Mouse (Mus musculus): ENCODE results near the gene Crybb3.

Crybb3 gene

DNA sequence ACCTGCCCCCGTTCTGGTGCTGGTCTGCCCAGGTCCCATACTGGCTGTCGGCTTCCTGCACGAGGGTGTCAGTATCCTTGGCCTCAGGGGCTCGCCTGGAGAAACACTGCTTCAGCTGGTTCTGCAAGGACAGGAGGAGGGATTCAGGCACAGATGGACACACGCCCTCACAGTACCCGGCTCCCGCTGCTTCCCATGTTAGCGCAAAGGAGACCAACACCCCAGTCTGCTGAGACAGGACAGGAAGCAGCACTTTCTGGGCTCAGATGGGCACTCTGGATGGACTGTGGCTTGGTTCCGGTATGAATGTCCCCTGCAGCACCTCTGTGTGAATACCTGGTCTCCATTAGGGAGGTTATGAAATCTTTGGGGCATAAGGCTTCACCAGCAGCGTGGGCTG, 20.1 kb upstream of the Crybb3 start:
- DNase-seq = no peak

DNA sequence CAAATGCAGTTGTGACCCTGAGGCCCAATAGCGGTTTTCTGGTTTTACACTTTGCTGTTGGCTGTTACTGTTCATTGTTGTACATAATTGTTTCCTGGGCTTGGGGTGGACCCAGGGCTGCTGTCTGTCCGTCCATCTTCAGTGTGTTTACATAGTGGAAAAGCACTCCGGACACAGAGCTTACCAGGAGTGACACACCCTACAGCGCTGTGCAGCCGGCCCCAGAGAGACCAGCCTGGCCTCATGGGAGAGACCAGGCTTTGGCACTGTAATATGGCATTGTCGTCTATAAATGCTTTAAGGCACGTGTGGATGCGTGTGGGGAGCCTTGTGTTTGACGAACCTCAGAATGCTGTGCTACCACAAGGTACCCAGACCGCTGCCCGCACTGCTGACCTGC, 19.0 kb upstream of the Crybb3 start:
- peak; percentile 73 for DNase-seq

DNA sequence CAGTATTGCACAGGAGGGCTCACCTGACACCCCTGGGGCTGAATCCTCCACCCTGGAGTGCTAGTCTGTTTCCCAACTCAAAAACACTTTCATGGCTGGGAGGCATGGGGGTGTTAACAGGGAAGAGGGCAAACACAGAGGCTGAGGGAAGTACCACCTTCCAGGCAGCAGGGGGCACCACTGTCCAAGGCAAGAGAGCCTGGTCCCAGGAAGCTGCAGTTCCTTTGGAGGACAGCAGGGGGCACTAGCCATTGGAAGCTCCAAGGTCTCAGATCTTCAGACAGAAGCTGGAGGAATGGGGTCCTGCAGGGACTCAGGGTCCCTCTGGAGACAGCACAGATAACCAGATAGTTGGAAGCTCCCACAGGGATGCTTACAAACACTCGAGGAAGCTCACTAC, 18.2 kb upstream of the Crybb3 start:
- DNase-seq = peak; percentile 94

DNA sequence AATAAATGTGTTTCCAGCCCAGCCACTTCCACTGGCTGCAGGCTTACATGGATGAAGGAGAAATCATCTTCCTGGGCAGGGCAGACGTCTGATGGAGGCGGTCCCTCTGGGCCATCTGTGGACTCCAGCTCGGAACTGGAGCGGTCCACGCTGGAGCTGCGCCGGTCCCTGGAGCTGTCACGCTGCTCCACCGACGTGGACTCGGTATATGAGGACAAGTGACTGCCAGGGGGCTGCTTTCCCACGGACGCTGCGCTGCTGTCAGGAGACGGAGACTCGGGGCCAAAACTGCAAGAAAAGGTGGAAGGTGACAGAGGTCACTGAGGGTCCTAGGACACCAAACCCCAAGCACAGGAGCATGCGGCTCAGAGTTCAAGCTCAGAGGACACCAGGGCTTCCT, 16.2 kb upstream of the Crybb3 start:
- no peak for DNase-seq

DNA sequence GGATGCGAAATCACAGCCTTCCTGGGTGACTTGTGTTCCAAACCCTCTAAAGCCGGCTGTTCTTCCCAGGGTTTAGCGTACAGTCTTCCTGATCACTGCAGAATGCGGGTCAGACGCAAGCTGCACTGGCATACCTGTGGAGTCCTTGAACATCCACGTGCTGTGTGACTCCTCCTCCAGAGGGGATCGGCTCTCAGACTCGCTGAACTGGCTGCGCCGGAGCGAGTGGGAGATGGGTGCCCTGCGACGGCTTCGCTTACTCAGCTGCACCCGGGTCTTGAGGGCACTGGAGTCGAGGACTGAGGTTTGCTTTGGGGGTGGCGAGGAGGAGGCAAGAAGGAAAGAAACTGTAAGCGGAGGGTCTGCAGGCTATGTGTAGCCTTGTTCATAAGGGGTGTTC, 14.1 kb upstream of the Crybb3 start:
- DNase-seq = peak; percentile 42

DNA sequence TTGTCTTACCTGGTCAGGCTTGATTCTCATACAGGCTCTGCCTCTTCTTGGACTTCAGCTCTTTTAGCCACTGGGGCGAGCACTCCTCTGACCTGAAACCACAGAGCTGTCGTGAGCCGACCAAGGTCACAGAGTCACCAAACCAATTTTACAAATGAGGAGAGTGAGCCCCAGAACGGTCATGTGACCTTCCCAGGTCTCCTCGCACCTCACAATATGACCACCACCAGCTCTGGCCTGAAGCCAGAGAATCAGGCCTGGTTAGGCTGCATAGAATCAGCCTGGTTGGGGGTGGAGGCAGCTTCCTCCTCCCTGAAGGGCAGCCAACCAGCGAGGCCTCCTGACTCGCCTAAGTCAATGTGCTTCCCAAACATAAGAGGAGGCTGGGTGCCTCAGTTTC, 11.0 kb upstream of the Crybb3 start:
- DNase-seq = no peak

DNA sequence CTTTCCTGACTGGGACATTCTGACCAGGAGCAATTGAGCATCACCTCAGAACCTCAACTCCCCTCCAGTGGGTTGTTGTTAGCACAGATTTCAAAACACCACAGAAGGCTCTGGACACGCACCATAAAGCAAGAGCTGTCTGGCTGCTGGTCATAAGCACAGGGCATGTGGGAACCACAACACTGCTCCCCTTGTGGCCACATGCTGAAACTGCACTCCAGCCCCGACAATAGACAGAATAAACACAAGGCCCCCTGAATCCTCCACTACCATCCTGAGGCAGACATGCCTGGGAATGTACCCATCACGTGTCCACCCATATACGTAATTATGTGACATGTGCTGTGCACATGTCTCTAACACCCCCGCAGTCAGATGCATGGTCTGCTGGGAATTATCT, 9.8 kb upstream of the Crybb3 start:
- peak; percentile 61 for DNase-seq

DNA sequence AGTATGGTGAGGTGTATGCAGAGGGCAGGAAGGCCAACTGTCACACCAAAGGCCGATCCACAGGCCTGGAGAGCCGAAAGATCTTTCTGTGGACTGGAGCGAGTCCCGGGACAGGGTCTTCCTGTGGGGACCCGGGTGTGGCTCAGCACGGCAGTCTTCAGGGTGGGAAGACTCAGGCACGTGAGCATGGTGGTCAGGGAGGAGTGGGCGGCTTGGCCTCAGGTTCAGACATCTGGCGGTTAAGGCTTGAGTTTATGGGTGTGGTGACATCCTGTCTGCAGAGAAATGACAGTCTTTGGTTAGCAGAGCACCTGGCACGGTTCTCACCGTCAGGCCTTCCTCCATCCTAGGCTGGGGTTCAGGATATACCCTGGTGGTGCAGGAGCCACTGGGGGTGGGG, 9.4 kb upstream of the Crybb3 start:
- no peak for DNase-seq

DNA sequence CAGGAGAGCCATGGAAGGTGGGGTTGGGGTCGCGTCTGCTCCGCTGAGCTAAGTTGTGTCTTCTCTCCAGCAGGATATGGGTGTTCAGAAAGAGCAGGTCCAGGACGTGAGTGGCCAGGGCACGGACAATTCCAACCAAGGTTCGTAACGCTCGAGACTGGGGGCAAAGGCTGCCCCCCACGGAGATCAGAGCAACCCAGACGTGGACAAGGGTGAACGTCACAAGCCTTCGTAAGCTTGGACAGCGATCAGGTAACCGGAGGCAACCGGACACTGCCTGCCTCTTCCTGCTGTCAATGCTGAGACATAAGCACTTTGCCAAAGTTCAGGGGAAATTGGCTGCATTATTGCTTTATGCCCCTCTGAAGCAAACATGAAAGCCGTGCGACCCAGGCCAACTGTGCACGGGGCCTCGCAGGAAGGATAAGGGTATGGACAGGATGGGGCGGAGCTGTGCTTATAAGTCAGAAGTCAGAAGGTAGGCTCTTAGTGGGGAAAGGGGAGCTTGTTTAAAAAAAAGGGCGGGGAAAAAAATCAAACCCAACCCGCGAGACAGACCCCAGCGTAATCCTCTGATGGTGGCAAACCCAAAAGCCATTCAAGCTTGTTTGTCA, 8.8 kb upstream of the Crybb3 start:
- DNase-seq = no peak

DNA sequence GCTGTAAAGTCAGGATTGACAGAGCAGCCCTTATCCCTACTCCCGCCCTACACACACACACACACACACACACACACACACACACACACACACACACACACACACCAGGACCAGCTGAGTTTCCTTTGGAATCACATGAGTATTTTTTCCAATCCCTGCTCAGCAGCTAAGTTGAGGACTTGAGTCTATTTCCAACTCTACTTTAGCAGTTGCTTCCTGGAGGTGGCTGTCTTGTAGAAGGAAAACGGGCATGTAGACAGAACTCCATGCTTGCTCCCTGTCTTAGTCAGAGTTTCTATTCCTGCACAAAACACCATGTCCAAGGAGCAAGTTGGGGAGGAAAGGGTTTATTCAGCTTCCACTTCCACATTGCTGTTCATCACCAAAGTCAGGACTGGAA, 6.1 kb upstream of the Crybb3 start:
- no peak for DNase-seq

DNA sequence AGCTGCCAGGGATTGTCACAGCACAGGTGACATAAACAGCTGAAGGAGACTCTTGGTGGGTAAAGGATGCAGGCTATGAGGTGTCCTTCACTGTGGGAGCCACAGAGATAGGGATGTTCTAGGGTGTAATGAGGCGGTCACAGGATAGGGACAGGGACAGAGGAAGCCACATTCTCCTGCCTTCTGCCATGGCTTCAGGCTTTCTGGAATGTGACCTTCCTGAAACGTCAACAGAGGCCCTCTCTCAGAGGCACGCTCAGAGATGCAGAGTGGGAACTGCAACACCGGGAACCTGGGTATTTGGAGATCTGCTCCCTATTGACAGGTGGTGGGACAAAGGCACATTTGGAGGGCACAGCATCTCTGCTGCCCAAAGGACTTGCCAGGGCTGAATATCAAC, 5.6 kb upstream of the Crybb3 start:
- DNase-seq = no peak

DNA sequence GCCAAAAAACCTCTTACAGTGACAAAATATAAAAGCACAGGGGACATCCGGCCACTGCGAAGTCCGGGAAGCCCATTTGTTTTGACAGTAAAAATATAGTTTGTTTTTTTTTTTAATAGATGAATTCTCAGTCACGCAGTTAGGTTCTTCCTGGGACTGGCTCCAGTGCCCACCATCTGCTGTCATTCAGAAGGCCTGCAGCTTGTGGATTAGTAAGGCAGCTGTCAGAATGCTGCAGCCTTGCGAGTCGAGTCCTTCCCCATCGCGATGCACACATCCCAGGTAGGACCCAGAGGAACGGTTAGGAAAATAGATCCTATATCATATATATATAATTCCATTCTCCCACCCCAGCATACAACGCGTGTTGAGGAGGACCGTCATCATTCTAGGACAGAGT, 5.1 kb upstream of the Crybb3 start:
- no peak for DNase-seq

DNA sequence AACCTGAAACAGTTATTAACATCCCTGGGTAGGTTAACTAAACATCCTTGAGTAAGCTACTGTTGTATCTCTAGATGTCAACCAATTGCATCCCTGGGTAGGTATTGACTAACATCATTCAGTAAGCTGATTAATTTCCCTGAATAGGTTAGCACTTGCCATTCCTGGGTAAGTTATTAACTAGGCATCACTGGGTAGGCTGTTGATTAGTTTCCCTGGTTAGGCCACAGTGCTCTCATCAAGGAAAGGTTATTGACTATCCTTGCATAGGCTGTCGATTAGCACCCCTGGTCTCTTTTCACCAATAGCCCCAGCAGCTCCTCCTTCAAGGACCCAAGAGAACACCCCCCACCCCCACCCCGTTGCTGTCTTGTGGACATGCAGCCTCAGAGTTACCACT, 4.5 kb upstream of the Crybb3 start:
- no peak for DNase-seq

DNA sequence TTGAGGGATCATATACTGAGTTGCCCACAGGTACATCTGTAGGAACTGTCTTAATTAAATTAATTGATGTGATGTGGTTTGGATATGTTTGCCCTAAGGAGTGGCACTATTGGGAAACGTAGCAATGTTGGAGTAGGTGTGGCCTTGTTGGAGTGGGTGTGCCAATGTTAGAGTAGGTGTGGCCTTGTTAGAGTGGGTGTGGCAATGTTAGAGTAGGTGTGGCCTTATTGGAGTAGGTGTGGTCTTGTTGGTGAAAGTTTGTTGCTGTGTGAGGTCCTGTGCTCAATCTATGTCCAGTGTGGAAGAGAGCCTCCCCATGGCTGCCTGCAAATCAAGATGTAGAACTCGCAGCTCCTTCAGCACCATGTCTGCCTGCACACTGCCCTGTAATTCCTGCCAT, 2.9 kb upstream of the Crybb3 start:
- DNase-seq = no peak

DNA sequence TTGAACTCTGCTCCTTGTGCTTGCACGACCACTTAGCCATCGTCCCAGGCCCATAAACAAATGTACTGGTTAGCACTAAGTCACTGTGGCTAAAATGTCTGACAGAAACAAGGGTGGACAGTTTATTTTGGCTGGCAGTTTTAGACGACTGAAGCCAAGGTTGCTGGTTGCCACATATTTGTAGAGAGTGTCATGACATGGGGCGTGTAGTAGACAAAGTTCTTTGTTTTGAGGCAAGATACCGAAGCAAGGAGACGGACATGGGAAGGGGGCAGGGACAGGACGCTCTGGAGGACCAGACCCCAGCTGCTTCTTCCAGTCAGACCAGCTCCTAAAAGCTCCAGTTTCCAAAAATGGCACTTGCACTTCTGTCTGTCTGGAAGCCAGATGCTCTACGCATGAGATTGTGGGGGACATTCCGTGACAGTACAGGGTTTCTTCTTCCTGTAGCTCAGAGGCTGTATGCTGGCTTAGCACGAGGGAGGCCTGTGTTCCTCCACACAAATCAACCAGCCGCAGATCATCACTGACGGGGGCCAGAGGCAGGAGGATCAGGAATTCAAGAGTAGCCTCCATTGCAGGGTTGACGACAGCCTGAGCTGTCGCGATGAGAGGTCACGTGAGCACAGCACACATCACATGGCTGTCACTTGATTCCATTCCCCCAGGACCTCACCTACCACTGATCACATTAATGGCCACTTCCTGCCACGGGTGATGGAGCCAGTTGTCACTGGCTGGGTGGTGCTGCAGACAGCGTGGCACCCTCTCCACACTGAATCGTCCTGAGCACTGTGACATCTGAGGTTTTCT, 1.2 kb upstream of the Crybb3 start:
- no peak for DNase-seq

DNA sequence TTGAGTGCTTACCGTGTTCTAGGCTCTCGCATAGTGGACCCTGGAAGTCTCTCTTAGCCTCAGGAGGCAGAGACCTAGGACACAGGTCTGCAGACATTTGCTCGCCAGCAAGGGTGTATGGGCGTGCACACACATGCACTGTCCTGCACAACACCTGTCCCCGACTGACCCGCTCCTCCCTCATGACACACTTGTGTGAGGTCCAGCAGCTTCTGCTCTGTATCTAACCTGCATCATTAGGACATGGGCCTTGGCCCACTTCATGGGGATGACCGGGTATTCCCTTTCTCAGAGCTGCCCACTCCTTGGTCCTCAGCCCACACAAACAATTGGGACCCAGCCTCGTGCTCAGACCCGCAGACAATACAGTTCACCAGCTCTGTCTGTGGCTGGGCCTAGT, 364 bp downstream of the Crybb3 start:
- no peak for DNase-seq

DNA sequence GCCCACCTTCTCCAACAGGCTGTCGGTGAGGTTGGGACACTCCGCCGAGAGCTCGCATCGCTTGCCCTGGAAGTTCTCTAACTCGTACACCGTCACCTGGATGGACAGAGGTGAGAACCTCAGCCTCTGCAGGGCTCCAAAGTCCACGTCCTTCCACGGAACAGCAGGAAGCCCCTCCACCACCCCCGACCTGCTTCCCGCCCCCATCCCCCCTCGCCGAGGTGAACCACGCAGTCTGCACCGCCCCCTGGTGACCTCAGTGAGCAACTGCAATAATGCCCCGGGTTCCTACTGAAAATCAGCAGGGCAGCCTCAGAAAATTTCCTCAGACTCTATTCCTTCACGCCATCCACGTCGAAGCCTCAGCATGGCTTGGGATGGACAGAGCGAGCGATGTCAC, 1.6 kb downstream of the Crybb3 start:
- no peak for DNase-seq

DNA sequence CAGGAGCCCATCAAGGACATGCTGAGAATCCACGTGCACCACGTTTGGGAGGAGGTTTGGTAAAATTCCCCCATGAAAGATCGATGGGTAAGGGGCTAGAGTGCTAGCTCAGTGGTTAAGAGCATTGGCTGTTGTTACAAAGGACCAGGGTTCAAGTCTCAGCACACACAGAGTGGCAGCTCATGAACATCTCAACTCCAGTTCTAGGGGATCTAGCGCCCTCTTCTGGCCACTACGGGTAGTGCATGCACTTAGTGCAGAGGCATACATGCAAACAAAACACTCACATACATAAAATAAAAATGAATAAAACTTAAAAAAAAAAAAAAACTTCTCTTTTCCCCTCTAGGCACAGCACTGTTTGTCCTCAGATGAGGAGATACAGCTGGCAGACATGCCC, 2.7 kb downstream of the Crybb3 start:
- DNase-seq = no peak

DNA sequence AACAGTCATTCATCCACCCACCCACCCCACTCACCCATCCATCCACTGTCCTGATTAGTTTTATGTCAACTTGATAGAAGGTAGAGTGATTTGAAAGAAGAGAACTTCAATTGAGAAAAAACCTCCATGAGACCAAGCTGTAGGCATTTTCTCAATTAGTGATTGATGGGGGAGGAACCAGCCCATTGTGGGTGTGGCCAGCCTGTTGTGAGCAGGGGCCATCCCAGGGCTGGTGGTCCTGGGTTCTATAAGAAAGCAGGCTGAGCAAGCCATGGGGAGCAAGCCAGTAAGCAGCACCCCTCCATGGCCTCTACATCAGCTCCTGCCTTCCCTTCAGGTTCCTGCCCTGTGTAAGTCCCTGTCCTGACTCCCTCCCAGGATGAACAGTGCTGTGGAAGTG, 11.4 kb downstream of the Crybb3 start, which contains the start of gene Crybb2:
Crybb2 (minus strand) TSS at position 101 of the 400 bp plus-strand sequence.
- no peak for DNase-seq

DNA sequence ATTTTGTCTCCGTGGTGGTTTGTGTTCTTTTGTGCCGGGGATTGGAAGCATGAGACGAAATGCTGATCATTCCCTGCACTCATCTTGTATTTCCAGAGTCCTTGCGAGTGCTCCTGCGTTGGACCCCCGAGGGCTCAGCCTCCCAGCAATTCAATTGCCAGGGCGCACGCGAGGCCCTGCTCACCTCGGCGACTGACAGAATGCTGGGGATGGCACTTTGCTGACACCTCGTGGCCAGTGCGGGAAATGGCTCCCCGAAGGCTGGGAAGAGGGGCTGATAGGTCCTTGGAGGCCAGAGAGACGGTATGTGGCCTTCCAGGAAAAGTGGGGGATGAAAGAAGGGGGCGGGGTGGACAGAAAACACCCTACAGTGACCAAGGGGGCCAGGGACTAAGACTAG, 27.1 kb downstream of the Crybb3 start:
- peak; percentile 81 for DNase-seq

DNA sequence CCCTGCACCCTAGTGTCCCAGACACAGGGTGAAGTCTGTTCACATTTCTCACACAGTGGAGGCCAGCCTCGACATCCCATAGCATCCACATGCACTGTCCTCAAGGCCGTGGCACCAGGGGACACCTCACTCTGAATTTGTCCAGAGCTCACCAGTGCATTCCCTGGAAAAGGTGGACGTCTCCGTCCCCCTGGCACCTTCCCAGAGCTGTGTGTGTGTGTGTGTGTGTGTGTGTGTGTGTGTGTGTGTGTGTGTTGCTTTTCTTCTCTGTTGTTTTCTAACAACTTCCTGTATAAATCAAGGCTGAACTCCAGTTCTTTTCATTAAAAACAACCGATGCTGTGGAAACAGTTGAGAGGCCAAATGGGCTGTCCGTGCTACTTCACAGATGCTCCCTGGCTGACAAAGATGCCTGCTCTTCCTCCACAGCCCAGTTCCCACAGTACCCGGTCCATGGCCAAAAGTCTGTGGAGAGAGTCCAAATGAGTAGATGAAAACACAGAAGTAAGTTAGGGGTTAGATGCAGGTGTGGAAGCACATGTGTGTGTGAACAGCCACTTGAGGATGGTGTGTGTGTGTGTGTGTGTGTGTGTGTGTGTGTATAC, 30.7 kb downstream of the Crybb3 start:
- DNase-seq = peak; percentile 42

DNA sequence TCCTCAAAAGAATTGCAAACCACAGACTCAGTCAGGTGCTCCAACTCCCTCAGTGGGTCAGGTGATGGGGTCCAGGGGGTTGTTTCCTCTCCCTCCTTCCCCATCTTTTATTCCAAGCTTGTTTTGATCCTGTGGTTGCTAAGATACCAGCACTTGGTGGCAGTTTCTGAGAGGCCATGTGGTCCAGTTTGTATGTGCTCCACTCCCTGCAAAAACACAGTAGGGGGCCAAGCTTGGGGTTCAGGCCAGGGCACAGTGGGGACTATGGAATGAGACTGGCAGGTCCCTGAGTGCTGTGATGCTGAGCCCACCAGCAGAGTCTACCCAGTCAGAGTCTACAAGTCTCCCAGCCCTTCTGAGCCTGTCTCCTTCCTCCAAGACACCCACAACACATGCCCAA, 31.5 kb downstream of the Crybb3 start:
- no peak for DNase-seq

DNA sequence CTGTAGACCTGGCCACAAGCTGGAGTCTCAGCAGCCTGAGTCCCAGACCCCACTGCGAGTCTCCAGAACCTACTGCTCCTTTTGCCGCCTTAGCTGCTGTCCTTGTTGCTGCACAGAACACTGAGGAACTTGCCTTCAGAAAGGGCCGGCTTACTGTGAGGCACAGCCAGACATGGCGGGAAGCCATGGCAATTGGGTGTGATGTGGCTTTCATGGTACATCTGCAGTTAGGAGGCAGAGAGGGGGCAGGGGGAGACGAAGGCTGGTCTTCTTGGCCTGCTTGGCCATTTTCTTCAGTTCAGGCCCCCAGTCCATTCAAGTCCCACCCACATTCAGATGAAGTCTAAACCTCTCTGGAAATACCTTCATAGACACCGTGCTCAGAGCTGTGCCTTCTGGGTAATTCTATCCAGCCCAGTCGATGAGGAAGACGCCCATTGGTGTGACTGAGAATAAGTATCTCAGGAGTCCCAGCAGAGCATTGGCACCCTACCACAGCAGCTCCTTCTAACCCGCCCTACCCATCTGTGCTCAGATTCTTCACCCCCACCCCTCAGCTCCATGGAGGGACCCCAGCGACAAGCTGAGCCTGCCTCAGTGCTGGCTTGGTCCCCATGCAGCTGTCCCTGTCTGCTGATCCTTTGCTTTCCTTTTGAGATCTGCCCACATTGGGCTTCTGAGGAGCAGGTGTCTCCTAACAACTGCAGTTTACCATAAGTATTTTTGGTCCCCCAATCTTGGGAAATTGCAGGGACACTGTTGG, 35.7 kb downstream of the Crybb3 start:
- DNase-seq = no peak

DNA sequence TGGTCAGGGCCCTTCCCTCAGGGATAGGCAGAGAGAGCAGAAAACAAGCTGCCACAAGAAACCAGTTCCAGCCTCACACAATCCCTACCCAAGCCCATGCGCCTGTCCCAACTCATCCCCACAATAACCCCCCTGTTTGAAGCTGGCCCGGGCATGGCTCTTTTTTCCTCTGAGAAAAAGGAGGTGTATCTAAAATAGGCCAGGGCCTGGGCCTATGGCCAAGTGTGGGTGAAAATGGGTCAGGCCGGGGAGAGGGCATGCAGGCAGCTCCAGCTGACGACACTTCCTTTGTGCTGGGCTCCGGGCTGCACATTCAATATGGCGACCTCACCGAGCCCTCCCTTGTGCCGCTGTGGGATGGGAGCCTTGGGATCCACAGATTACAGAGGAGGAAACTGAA, 37.9 kb downstream of the Crybb3 start:
- no peak for DNase-seq

All from lung, postnatal 36 days (tissue).